Mouse (Mus musculus) cortical plate, adult 2 months (tissue): ENCODE data around the gene Nelfe.

Experiments used
- CTCF ChIP-seq: fragments of 200-500 bp; IDR thresholded peaks from 2 replicates; pipeline ENCODE4 v1.5.1; 2011; ENCODE audit warnings: mild to moderate bottlenecking, control low read depth, low read length; ENCODE audit not compliant: insufficient read depth; ENCODE audit errors: extremely low read depth
- POLR2A ChIP-seq: fragments of 200-500 bp; IDR thresholded peaks from 2 replicates; pipeline ENCODE4 v1.6.1; 2011; ENCODE audit warnings: mild to moderate bottlenecking, low read length, control low read depth; ENCODE audit not compliant: insufficient read depth; ENCODE audit errors: extremely low read depth

DNA sequence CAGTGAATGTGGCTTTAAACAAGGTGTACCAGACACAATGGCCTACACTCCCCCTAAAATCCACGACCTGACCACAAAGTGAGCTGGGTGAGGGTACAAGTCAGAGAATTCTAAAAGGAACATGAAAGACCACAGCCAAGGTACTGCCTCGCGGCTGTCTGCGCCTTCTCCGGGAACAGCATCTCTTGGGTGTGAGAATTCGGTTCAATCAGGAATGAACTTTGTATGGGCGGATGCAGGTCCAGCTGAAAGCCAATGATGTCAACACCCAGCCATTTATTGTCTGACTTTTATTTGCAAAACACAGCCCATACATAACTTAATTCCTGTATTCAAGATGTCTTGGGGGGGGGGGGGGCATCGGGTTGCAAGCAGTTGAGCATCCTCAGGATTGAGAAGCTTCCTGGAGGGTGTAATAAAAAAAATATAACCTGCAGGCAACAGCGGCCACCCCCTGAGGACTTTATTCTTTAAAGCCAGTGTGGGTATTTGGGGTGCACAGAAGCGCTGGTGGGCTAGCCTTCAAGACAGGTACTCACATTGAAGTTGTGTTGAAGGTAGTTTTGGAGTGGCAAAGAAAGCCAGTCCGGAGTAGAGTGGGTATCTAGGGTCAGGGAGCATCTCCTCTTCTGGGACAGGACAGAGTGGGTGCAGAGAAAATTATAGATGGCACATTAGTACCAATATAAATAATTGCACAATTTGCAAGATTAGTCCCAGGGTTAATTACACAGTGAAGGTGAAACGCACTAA, 43.1 kb downstream of the Nelfe start:
- TF ChIP-seq POLR2A (no peak), CTCF (no peak)
